Mouse (Mus musculus) right cerebral cortex, postnatal 14 days (tissue): Measurements from ENCODE around the gene Reg3d.
"Not testable (repeated sequence)": the region's sequence is repeated elsewhere in the genome, so short reads cannot be mapped to it uniquely, and the experiment has no call there.

ENCODE experiments used
- DNase-seq: peaks from one replicate; pipeline ENCODE4 v3.0.0; 2022

Gene Reg3d

GRCm38 (mm10) chr6:78378765-78379164 lies at the start of gene Reg3d:
Gene Reg3d (minus strand): TSS chr6:78378865.
- DNase-seq = no peak

- DNase-seq = no peak
Measured at GRCm38 (mm10) chr6:78425497-78425896, 46.8 kb upstream of the Reg3d start.

GRCm38 (mm10) chr6:78422411-78422810 lies 43.7 kb upstream of the Reg3d start, which contains the start of gene Reg1:
Gene Reg1 (plus strand): TSS chr6:78422711.
- not testable (repeated sequence) for DNase-seq

GRCm38 (mm10) chr6:78395323-78395722 lies 16.7 kb upstream of the Reg3d start, which contains the start of gene Reg2:
Gene Reg2 (plus strand): TSS chr6:78395623.
- DNase-seq = not testable (repeated sequence)

GRCm38 (mm10) chr6:78385609-78386008 lies 6.9 kb upstream of the Reg3d start:
- DNase-seq = no peak

- DNase-seq = no peak
Measured at GRCm38 (mm10) chr6:78380409-78380808, 1.7 kb upstream of the Reg3d start, which contains the start of gene Reg3a. Gene Reg3a (plus strand): TSS chr6:78380709.

GRCm38 (mm10) chr6:78370357-78370756 lies 8.3 kb downstream of the Reg3d start, which contains the start of gene Reg3b:
Gene Reg3b (plus strand): TSS chr6:78370657.
- no peak for DNase-seq

- DNase-seq = no peak
Measured at GRCm38 (mm10) chr6:78361971-78362563, 16.6 kb downstream of the Reg3d start.

- DNase-seq = no peak
Measured at GRCm38 (mm10) chr6:78341689-78342088, 37.0 kb downstream of the Reg3d start.

- no peak for DNase-seq
Measured at GRCm38 (mm10) chr6:78340296-78340695, 38.4 kb downstream of the Reg3d start.

- DNase-seq = no peak
Measured at GRCm38 (mm10) chr6:78331919-78332569, 46.6 kb downstream of the Reg3d start.

GRCm38 (mm10) chr6:78329166-78329565 lies 49.5 kb downstream of the Reg3d start:
- no peak for DNase-seq

GRCm38 (mm10) chr6:78327798-78328197 lies 50.9 kb downstream of the Reg3d start:
- DNase-seq = no peak
